Mouse (Mus musculus) brain, embryonic 14.5 days (tissue): ENCODE data around the gene Scamp5.

Source experiments
- CTCF ChIP-seq: fragments of 200-500 bp; IDR thresholded peaks from 2 replicates; pipeline ENCODE4 v1.5.1; 2012; ENCODE audit warnings: inconsistent platforms, mild to moderate bottlenecking, moderate library complexity, borderline replicate concordance; ENCODE audit not compliant: insufficient read depth, insufficient read length; ENCODE audit errors: extremely low read depth
- POLR2A ChIP-seq: fragments of 200-500 bp; IDR thresholded peaks from 2 replicates; pipeline ENCODE4 v1.6.1; 2012; ENCODE audit warnings: mild to moderate bottlenecking, inconsistent platforms, borderline replicate concordance; ENCODE audit not compliant: poor library complexity, insufficient read depth, insufficient read length, severe bottlenecking; ENCODE audit errors: extremely low read depth

- no peak for TF ChIP-seq POLR2A
- no peak for TF ChIP-seq CTCF
These were observed 39.9 kb downstream of the Scamp5 start for GRCm38 (mm10) chr9:57427937-57428336.
